Mouse (Mus musculus): Measurements from ENCODE around the gene Zfp266.
"Not testable (repeated sequence)": the region's sequence is repeated elsewhere in the genome, so short reads cannot be mapped to it uniquely, and the experiment has no call there.

The Zfp266 gene

GRCm38 (mm10) chr9:20521306-20521957 lies at the start of gene Zfp266:
Gene Zfp266 (minus strand): TSS chr9:20521417.
- peak; percentile 93 to 96 for DNase-seq (ENCODE audit: low spot score in 2 of 2)

GRCm38 (mm10) chr9:20565326-20566030 lies 44.3 kb upstream of the Zfp266 start:
- not testable (repeated sequence) for DNase-seq (ENCODE audit: low spot score in 2 of 2)

- DNase-seq (ENCODE audit: low spot score in 2 of 2), result no peak
Observed at GRCm38 (mm10) chr9:20562177-20562576, 41.0 kb upstream of the Zfp266 start.

GRCm38 (mm10) chr9:20552698-20553097 lies 31.5 kb upstream of the Zfp266 start:
- no peak for DNase-seq (ENCODE audit: low spot score in 2 of 2)

- no peak for DNase-seq (ENCODE audit: low spot score in 2 of 2)
Observed at GRCm38 (mm10) chr9:20551781-20552275, 30.6 kb upstream of the Zfp266 start.

- DNase-seq (ENCODE audit: low spot score in 2 of 2), result no peak
Observed at GRCm38 (mm10) chr9:20545151-20545550, 23.9 kb upstream of the Zfp266 start.

- peak; percentile 62 to 72 for DNase-seq (ENCODE audit: low spot score in 2 of 2)
Observed at GRCm38 (mm10) chr9:20544070-20544821, 23.0 kb upstream of the Zfp266 start.

- DNase-seq (ENCODE audit: low spot score in 2 of 2), result no peak
Observed at GRCm38 (mm10) chr9:20543496-20543895, 22.3 kb upstream of the Zfp266 start.

GRCm38 (mm10) chr9:20536598-20536997 lies 15.4 kb upstream of the Zfp266 start:
- DNase-seq (ENCODE audit: low spot score in 2 of 2), result no peak

- DNase-seq (ENCODE audit: low spot score in 2 of 2), result peak in 1 of 2 experiments; percentile 17
Observed at GRCm38 (mm10) chr9:20534326-20534926, 13.2 kb upstream of the Zfp266 start.

GRCm38 (mm10) chr9:20520531-20521210 lies 546 bp downstream of the Zfp266 start:
- DNase-seq (ENCODE audit: low spot score in 2 of 2), result no peak

GRCm38 (mm10) chr9:20519949-20520348 lies 1.3 kb downstream of the Zfp266 start:
- DNase-seq (ENCODE audit: low spot score in 2 of 2), result no peak

GRCm38 (mm10) chr9:20518708-20519107 lies 2.5 kb downstream of the Zfp266 start:
- no peak for DNase-seq (ENCODE audit: low spot score in 2 of 2)

- no peak for DNase-seq (ENCODE audit: low spot score in 2 of 2)
Observed at GRCm38 (mm10) chr9:20517727-20518126, 3.5 kb downstream of the Zfp266 start.

- DNase-seq (ENCODE audit: low spot score in 2 of 2), result no peak
Observed at GRCm38 (mm10) chr9:20514016-20514415, 7.2 kb downstream of the Zfp266 start.

GRCm38 (mm10) chr9:20512714-20513113 lies 8.5 kb downstream of the Zfp266 start:
- no peak for DNase-seq (ENCODE audit: low spot score in 2 of 2)

- DNase-seq (ENCODE audit: low spot score in 2 of 2), result no peak
Observed at GRCm38 (mm10) chr9:20511645-20512044, 9.6 kb downstream of the Zfp266 start.

GRCm38 (mm10) chr9:20510346-20510745 lies 10.9 kb downstream of the Zfp266 start:
- no peak for DNase-seq (ENCODE audit: low spot score in 2 of 2)

GRCm38 (mm10) chr9:20509676-20510075 lies 11.5 kb downstream of the Zfp266 start:
- DNase-seq (ENCODE audit: low spot score in 2 of 2), result no peak

GRCm38 (mm10) chr9:20504801-20505200 lies 16.4 kb downstream of the Zfp266 start:
- no peak for DNase-seq (ENCODE audit: low spot score in 2 of 2)

GRCm38 (mm10) chr9:20493281-20493680 lies 27.9 kb downstream of the Zfp266 start:
- peak in 1 of 2 experiments; percentile 33 for DNase-seq (ENCODE audit: low spot score in 2 of 2)

Measured in frontal cortex, postnatal 36 days (tissue).